Mouse (Mus musculus): Measurements from ENCODE around the gene Anp32b.

- no peak for TF ChIP-seq CTCF (IDR thresholded peaks at IDR 0.05; ENCODE audit: insufficient read depth, low read depth, low read length)
- no peak for TF ChIP-seq POLR2A (IDR thresholded peaks at IDR 0.05; ENCODE audit: insufficient read depth, low read depth, low read length)
Measured at GRCm38 (mm10) chr4:46503881-46504280, 53.2 kb downstream of the Anp32b start.
